Comparison of ENCODE assay signal across 30 mouse cellular contexts in the genomic region with DNA sequence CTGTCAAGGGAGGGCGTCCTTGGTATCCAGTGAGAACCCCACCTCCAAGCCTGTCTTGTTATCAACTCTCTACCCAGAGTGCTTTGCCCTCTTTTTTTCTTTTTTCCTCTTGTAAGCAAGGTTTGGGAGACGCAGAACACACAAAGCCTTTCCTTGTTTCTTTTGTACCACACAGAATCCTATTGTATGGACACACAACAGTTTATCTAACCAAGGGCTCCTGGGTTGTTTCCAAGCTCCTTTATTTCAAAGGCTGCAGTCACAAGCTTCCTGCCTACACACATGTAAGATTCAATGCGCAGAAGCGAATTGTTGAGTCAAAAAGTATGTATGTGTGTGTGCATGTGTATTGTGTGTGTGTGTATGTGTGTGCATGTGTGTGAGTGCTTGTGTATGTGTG. TPM values are rescaled to one million over a fixed set of nuclear protein-coding genes. Genes with fewer than 3 reads are reported as not detected.
DNase-seq lines count a peak whose midpoint lies in the region; ATAC-seq lines count a peak whose summit lies in the region.
"Had no signal": no experiment of that assay in that cellular context is flagged by ENCODE, and none has a peak within 500 bp of the region (broad histone marks: within the 10 kb centered on the region; RNA-seq: fewer than 3 reads in every experiment).

No protein-coding gene starts in this region.

- no peaks in the 10 kb centered on the region for H3K9me3 ChIP-seq in heart, embryonic 15.5 days (replicated peaks)
- H3K9me3 ChIP-seq: forebrain, embryonic 15.5 days; hindbrain, embryonic 13.5 days; limb, embryonic 13.5 days; liver, embryonic 12.5 days had no signal

- H3K4me3 ChIP-seq in heart, embryonic 15.5 days = no peak overlapping the region
- H3K4me3 ChIP-seq: embryonic facial prominence, embryonic 10.5 days; forebrain, embryonic 15.5 days; hindbrain, embryonic 13.5 days; kidney, embryonic 15.5 days; limb, embryonic 13.5 days; liver, embryonic 12.5 days had no signal

- ATAC-seq in heart, embryonic 15.5 days (replicated peaks; ENCODE audit: insufficient number of reproducible peaks, insufficient read depth, low FRiP score, low read depth) = no peak
- ATAC-seq: activated CD4-positive, CD25-positive, alpha-beta regulatory T cell, adult 4 months; forebrain, embryonic 15.5 days; liver, embryonic 12.5 days had no signal

- no peaks in the 10 kb centered on the region for H3K36me3 ChIP-seq in heart, embryonic 15.5 days
- H3K36me3 ChIP-seq: embryonic facial prominence, embryonic 10.5 days; forebrain, embryonic 15.5 days; hindbrain, embryonic 13.5 days; kidney, embryonic 15.5 days; limb, embryonic 13.5 days; liver, embryonic 12.5 days had no signal

- 46% methylated on average over 4 of the region's 4 CpGs for WGBS in heart, embryonic 15.5 days

- peaks cover 18% of the 10 kb centered on the region for H3K4me1 ChIP-seq in heart, embryonic 15.5 days (replicated peaks)
- H3K4me1 ChIP-seq: kidney, embryonic 15.5 days; limb, embryonic 13.5 days; liver, embryonic 12.5 days had no signal

- H3K27ac ChIP-seq in heart, embryonic 15.5 days = peak overlapping the region; percentile 31; the same call in 1 of the 2 replicates
- H3K27ac ChIP-seq: embryonic facial prominence, embryonic 10.5 days; forebrain, embryonic 15.5 days; hindbrain, embryonic 13.5 days; kidney, embryonic 15.5 days; limb, embryonic 13.5 days; liver, embryonic 12.5 days had no signal

- H3K9ac ChIP-seq in heart, embryonic 15.5 days = no peak overlapping the region
- H3K9ac ChIP-seq: forebrain, embryonic 15.5 days; hindbrain, embryonic 13.5 days; kidney, embryonic 15.5 days; limb, embryonic 13.5 days; liver, embryonic 12.5 days had no signal

- no peaks in the 10 kb centered on the region for H3K27me3 ChIP-seq in heart, embryonic 15.5 days
- H3K27me3 ChIP-seq: forebrain, embryonic 15.5 days; hindbrain, embryonic 13.5 days; kidney, embryonic 15.5 days; limb, embryonic 13.5 days; liver, embryonic 12.5 days had no signal

- H3K4me2 ChIP-seq in heart, embryonic 15.5 days = no peak overlapping the region
- H3K4me2 ChIP-seq: forebrain, embryonic 15.5 days; hindbrain, embryonic 13.5 days; kidney, embryonic 15.5 days; limb, embryonic 13.5 days; liver, embryonic 12.5 days; midbrain, embryonic 11.5 days had no signal

- peak; percentile 2 for DNase-seq in embryo, embryonic 10.5 days (ENCODE audit: low spot score)
- no peak for DNase-seq in embryo, embryonic 9.5 days (ENCODE audit: extremely low spot score)
- no peak for DNase-seq in heart, adult 18-20 months
- peak; percentile 51 for DNase-seq in layer of hippocampus, adult 9-11 months
- no peak for DNase-seq in layer of hippocampus, postnatal 36 days
- peak; percentile 51 for DNase-seq in testis, postnatal 14 days (ENCODE audit: low spot score)
- DNase-seq: adrenal gland, adult 8-10 months; cerebellum, postnatal 36 days; kidney, adult 11 months; lung, adult 2 months; lung, postnatal 14 days; right cerebral cortex, postnatal 14 days; thymus, adult 18-20 months; thymus, postnatal 36 days had no signal

RNA-seq across cellular contexts. Expression of gene Chst4, which starts 5.2 kb away (rescaled TPM):
- polyA plus RNA-seq in heart, embryonic 15.5 days (2015; fragmentation: Nextera tagmentation; extraction: Ambion mirVana) = 1.1 TPM in 2 replicates
- 1 to 10 TPM; 1.7 to 5.4 TPM for total RNA-seq in heart, adult 18-20 months (2021)
- total RNA-seq in layer of hippocampus, postnatal 36 days (2021) = under 1 TPM in 1 of 2 experiments, not detected in 1; 0.17 TPM
- total RNA-seq: gastrocnemius, adult 8-10 months; layer of hippocampus, postnatal 25 days; megakaryocyte progenitor cell, adult 5-6 weeks; midbrain, postnatal 0 days; neutrophil, adult 5-6 weeks had no signal
- polyA plus RNA-seq: activated CD4-positive, CD25-positive, alpha-beta regulatory T cell, adult 4 months; cerebellum, adult 2 months; embryonic facial prominence, embryonic 10.5 days; forebrain, embryonic 15.5 days; hindbrain, embryonic 13.5 days; limb, embryonic 13.5 days; liver, embryonic 12.5 days; midbrain, embryonic 11.5 days; midbrain, postnatal 0 days had no signal

RNA-seq across cellular contexts. Expression of gene Tat, which starts 44.1 kb away (rescaled TPM):
- 0.11 and 0.21 TPM in 2 replicates for polyA plus RNA-seq in heart, embryonic 15.5 days (2015; fragmentation: Nextera tagmentation; extraction: Ambion mirVana)
- total RNA-seq in heart, adult 18-20 months (2021) = 1 to 10 TPM in 1 of 2 experiments, under 1 TPM in 1; 0.50 to 3.6 TPM
- total RNA-seq in layer of hippocampus, postnatal 36 days (2021) = under 1 TPM in 1 of 2 experiments, not detected in 1; 0.32 TPM
- total RNA-seq: layer of hippocampus, postnatal 25 days; left cerebral cortex, postnatal 25 days; megakaryocyte progenitor cell, adult 5-6 weeks; midbrain, postnatal 0 days; neutrophil, adult 5-6 weeks had no signal
- polyA plus RNA-seq: activated CD4-positive, CD25-positive, alpha-beta regulatory T cell, adult 4 months; cerebellum, adult 2 months; embryonic facial prominence, embryonic 10.5 days; forebrain, embryonic 15.5 days; hindbrain, embryonic 13.5 days; kidney, embryonic 15.5 days; limb, embryonic 13.5 days; midbrain, embryonic 11.5 days had no signal

RNA-seq across cellular contexts. Expression of gene Zfp612, which starts 45.2 kb away (rescaled TPM):
- 5.9 and 6.2 TPM in 2 replicates for polyA plus RNA-seq in heart, embryonic 15.5 days (2015; fragmentation: Nextera tagmentation; extraction: Ambion mirVana)
- total RNA-seq in heart, adult 18-20 months (2021) = 1 to 10 TPM; 4.7 to 6.3 TPM
- total RNA-seq in layer of hippocampus, postnatal 36 days (2021) = 10 to 100 TPM; 26.8 to 27.4 TPM
- total RNA-seq: megakaryocyte progenitor cell, adult 5-6 weeks had no signal

Comparison
In these comparisons a context has a peak if more than half of its experiments do, and no peak if none do; other contexts are left out.
1. DNase-seq: peak in embryo, embryonic 10.5 days (single experiment), layer of hippocampus, adult 9-11 months (single experiment) and testis, postnatal 14 days (single experiment); none in embryo, embryonic 9.5 days (single experiment), heart, adult 18-20 months (0 of 2) and layer of hippocampus, postnatal 36 days (0 of 2).